12 mouse cellular contexts compared by ENCODE assay signal in genomic region chr2:60713857-60714256, GRCm38 (mm10). TPM values are rescaled to one million over a fixed set of nuclear protein-coding genes. Genes with fewer than 3 reads are reported as not detected.
DNase-seq lines count a peak whose midpoint lies in the region; ATAC-seq and TF ChIP-seq lines count a peak whose summit lies in the region.
"Had no signal": no experiment of that assay in that cellular context is flagged by ENCODE, and none has a peak within 500 bp of the region (broad histone marks: within the 10 kb centered on the region; RNA-seq: fewer than 3 reads in every experiment).

No protein-coding gene starts in this region.

- in situ Hi-C loops in Patski (cut with MboI; ENCODE audit: low pct_unique_long_range_greater_than_20kb), result no loop called here

- no peak for TF ChIP-seq CTCF in Patski (IDR thresholded peaks at IDR 0.05)

- no peak overlapping the region; the same call in 1 of the 2 replicates for H3K4me2 ChIP-seq in forebrain, embryonic 12.5 days
- 0 out of 2 replicates have a peak overlapping the region, but pooled peaks have one; percentile 8 for H3K4me2 ChIP-seq in midbrain, embryonic 13.5 days (replicated peaks)
- H3K4me2 ChIP-seq: limb, embryonic 13.5 days had no signal

- POLR2A ChIA-PET in Patski (lab: Charles Lee), result no interaction called here

- CTCF ChIA-PET in Patski (lab: Charles Lee), result interaction anchor here (0.7 to 2.1 kb wide), 4 partner anchors 10 to 21 kb away, joined by 3 to 6 read pairs (median 3); no protein-coding TSS in a partner anchor

- DNase-seq in Patski (ENCODE audit: low read depth, low spot score), result no peak
- DNase-seq in kidney, adult 18-20 months, result peak; percentile 66
- DNase-seq in cerebellum, postnatal 4 days (ENCODE audit: low spot score in 2 of 2), result no peak
- no peak for DNase-seq in thymus, postnatal 14 days
- no peak for DNase-seq in frontal cortex, postnatal 14 days (ENCODE audit: low spot score in 2 of 2)
- DNase-seq in frontal cortex, adult 2 months (ENCODE audit: extremely low spot score in 1 of 2, low spot score in 1 of 2), result no peak
- DNase-seq: cerebellum, adult 11 months had no signal

- peaks cover 24% of the 10 kb centered on the region for H3K4me1 ChIP-seq in forebrain, embryonic 12.5 days
- H3K4me1 ChIP-seq in midbrain, embryonic 13.5 days (replicated peaks), result peaks cover 23% of the 10 kb centered on the region

- WGBS in forebrain, embryonic 12.5 days, result 19% methylated on average over 8 of the region's 8 CpGs
- 26% methylated on average over 8 of the region's 8 CpGs for WGBS in midbrain, embryonic 13.5 days

- peak; percentile 56 for ATAC-seq in Patski
- peak; percentile 83 for ATAC-seq in forebrain, embryonic 12.5 days (ENCODE audit: low FRiP score)
- ATAC-seq in midbrain, embryonic 13.5 days, result peak; percentile 84
- ATAC-seq: activated CD4-positive, CD25-positive, alpha-beta regulatory T cell, adult 4 months had no signal

- no peak overlapping the region for H3K9ac ChIP-seq in forebrain, embryonic 12.5 days
- H3K9ac ChIP-seq in midbrain, embryonic 13.5 days (replicated peaks), result no peak overlapping the region
- H3K9ac ChIP-seq: limb, embryonic 13.5 days had no signal

- H3K27me3 ChIP-seq in Patski, result no peaks in the 10 kb centered on the region
- peaks cover 44% of the 10 kb centered on the region for H3K27me3 ChIP-seq in forebrain, embryonic 12.5 days
- no peaks in the 10 kb centered on the region for H3K27me3 ChIP-seq in midbrain, embryonic 13.5 days

- no peaks in the 10 kb centered on the region for H3K9me3 ChIP-seq in forebrain, embryonic 12.5 days
- no peaks in the 10 kb centered on the region for H3K9me3 ChIP-seq in midbrain, embryonic 13.5 days
- H3K9me3 ChIP-seq: limb, embryonic 13.5 days had no signal

- H3K27ac ChIP-seq in forebrain, embryonic 12.5 days, result peak overlapping the region; percentile 59; the same call in 1 of the 2 replicates
- peak overlapping the region; percentile 61; the same call in 1 of the 2 replicates for H3K27ac ChIP-seq in midbrain, embryonic 13.5 days
- H3K27ac ChIP-seq: layer of hippocampus, adult 2 months; limb, embryonic 13.5 days had no signal

- H3K36me3 ChIP-seq in forebrain, embryonic 12.5 days (replicated peaks), result no peaks in the 10 kb centered on the region
- H3K36me3 ChIP-seq in midbrain, embryonic 13.5 days, result no peaks in the 10 kb centered on the region
- H3K36me3 ChIP-seq: limb, embryonic 13.5 days had no signal

- H3K4me3 ChIP-seq in forebrain, embryonic 12.5 days (replicated peaks), result no peak overlapping the region
- no peak overlapping the region for H3K4me3 ChIP-seq in midbrain, embryonic 13.5 days (replicated peaks)
- H3K4me3 ChIP-seq: layer of hippocampus, adult 2 months; limb, embryonic 13.5 days had no signal

RNA-seq across cellular contexts. Expression of gene Itgb6, which starts 8.6 kb away (rescaled TPM):
- polyA plus RNA-seq in Patski (2021), result 1.5 TPM
- 0.20 and 0.47 TPM in 2 replicates for polyA plus RNA-seq in forebrain, embryonic 12.5 days (2016; fragmentation: Nextera tagmentation; extraction: Ambion mirVana)
- not detected in 2 replicates for polyA plus RNA-seq in midbrain, embryonic 13.5 days (2015; fragmentation: Nextera tagmentation; extraction: Ambion mirVana)
- polyA plus RNA-seq in frontal cortex, adult 2 months (2012; rRNA removed), result 0.06 TPM in 1 of 2 replicates, not detected in the other
